Comparison of ENCODE assay signal across 16 mouse cellular contexts in the genomic region with DNA sequence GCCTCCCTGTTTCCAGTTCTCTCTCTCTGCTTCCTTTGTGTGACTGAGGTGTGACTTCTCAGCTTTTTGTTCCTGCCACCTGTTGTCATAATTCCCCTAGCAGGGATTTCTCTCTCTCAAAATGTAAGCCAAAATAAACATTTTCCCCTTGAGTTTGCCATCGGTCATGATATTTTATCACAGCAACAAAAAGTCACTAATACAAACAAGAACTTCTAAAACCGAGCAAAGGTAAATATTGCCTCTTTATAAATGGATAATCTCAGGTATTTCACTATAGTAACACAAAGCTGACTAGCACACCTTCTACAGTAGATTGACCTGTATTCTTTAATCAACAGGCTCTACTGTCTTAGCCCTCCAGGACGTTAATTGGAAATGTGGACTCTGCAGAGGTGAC.
"Had no signal": no experiment of that assay in that cellular context is flagged by ENCODE, and none has a peak within 500 bp of the region (broad histone marks: within the 10 kb centered on the region; RNA-seq: fewer than 3 reads in every experiment).

No protein-coding gene starts in this region.

- H3K9me3 ChIP-seq: lung, embryonic 15.5 days; megakaryocyte, embryonic 14.5 days had no signal

- H3K27ac ChIP-seq: hindbrain, postnatal 0 days; liver, embryonic 14.5 days; lung, embryonic 15.5 days had no signal

- ATAC-seq: hindbrain, postnatal 0 days; inflammation-experienced regulatory T-cells, adult 6 months; intestine, embryonic 16.5 days had no signal

- H3K36me3 ChIP-seq: lung, embryonic 15.5 days had no signal

- H3K4me1 ChIP-seq: lung, embryonic 15.5 days had no signal

- H3K4me2 ChIP-seq: lung, embryonic 15.5 days; midbrain, embryonic 11.5 days had no signal

- H3K27me3 ChIP-seq: lung, embryonic 15.5 days; megakaryocyte, embryonic 14.5 days had no signal

- DNase-seq: kidney, adult 18-20 months; kidney, postnatal 10 days; kidney, postnatal 36 days; lung, adult 18-20 months; lung, postnatal 10 days; lung, postnatal 36 days; midbrain, embryonic 14.5 days; thymus, adult 2 months; thymus, postnatal 36 days had no signal

- H3K4me3 ChIP-seq: lung, embryonic 15.5 days; megakaryocyte, embryonic 14.5 days had no signal

- H3K9ac ChIP-seq: liver, embryonic 14.5 days; lung, embryonic 15.5 days had no signal
